Mouse (Mus musculus): Measurements from ENCODE around the gene Mmp9. TPM values are rescaled to one million over a fixed set of nuclear protein-coding genes. Genes with fewer than 3 reads are reported as not detected.

Gene Mmp9
- total RNA-seq, 2 experiments from 2014 or later = 0.48 to 0.63 TPM

DNA sequence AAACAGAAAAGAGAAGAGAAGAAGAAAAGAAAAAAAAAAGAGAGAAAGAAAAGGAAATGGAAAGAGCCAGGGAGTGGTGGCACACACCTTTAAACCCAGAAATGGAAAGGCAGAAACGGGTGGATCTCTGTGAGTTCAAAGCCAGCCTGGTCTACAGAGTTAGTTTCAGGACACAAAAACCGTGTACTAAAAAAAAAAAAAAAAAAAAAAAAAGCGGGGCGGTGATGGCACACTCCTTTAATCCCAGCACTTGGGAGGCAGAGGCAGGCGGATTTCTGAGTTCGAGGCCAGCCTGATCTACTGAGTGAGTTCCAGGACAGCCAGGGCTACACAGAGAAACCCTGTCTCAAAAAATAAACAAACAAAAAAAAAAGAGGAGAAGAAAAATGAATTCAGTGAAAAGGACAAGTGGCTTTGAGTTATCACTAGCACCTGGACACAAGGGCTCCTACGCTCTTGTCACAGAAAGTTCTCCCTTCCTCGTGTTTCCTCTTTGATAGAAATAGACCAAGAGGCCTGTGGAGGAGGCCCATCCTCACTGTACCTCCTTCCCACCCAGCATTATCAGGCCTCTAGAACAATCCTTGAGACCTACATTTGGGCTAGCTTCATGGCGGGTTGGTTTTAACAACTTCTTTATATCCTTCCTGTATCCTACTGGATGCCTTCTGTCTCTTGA lies 27.7 kb upstream of the Mmp9 start:
- no peak for DNase-seq

DNA sequence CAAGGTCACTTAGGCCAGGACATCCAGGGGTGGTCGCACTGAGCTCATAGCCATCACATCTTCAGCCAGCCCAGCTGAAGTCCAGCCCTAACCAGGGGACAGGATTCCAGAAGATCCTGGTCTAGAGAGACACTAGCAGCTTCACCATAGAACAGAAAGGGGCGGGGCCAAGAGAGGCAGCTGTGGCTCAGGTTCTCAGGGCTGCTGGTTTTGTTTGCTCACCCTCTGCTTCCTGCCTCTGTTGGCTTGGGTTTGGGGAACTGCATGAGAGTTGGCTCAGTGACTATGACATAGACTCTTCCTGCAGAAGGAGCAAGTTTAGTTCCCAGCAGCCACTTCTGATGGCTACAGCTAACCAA lies 27.2 kb upstream of the Mmp9 start:
- DNase-seq = no peak

DNA sequence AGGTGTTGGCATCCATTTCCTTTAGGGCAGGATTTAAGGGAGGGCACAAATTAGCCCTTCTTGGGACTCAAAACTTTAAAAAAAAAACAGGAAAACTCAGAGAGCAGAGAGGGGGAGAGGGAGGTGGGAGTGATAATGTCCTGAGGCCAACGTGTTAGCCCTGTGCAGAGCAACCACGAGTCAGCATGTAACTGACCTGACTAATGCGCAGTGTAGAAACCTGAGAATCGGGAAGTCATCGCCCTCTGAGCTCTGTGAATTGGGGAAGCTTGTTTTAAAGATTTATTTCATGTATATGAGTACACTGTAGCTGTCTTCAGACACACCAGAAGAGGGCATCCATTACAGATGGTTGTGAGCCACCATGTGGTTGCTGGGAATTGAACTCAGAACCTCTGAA lies 23.8 kb upstream of the Mmp9 start:
- no peak for DNase-seq

DNA sequence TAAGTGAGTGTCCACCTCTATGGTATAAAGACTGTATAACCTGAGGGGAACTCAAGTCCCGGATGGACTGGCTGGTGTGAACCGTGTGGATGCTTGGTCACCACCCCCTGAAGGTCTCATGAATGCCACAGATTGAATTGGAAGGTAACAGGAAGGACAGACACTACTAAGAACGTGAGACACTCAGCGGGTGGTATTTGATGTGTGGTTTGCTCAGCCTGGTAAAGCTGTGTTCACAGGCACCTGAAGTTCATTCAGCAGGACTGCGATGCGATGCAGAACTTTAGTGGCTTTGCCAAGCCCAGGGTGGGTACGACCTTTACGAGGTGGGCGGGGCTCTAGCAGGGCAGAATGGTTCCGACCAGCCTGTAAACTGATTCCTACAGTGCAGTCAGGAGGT lies 23.2 kb upstream of the Mmp9 start:
- no peak for DNase-seq

DNA sequence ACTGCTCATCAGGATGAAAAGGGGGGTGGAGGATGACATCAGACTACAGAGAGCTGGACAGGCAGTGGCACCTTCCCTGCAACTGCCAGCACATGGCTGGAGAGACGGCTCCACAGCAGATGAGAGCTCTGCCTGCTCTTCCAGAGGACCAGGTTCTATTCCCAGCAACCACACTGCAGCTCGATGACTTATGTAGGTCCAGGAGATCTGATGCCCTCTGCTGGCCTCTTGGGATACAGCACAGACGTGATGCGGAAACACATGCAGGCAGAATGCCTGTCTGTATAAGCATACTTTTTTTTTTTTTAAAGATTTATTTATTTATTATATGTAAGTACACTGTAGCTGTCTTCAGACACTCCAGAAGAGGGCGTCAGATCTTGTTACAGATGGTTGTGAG lies 22.3 kb upstream of the Mmp9 start:
- no peak for DNase-seq

DNA sequence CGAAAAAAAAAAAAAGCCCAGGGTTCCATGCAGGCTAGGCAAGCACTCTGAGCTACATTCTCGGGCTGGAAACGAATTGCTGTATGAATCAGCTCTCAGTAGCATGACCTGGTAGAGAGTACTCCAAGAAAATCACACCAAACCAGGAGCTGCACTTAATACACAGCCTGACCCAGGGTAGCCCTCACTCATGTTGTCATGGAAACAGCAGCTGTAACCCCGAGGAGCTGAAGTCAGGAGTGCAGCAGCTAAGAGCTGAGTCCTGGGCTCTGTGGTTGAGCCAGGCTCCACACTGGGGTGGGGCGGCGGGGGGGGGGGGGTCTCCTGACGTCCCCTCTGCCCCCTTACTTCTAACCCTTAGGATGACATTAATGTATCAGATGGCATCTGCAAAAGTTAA lies 18.6 kb upstream of the Mmp9 start:
- DNase-seq = no peak

DNA sequence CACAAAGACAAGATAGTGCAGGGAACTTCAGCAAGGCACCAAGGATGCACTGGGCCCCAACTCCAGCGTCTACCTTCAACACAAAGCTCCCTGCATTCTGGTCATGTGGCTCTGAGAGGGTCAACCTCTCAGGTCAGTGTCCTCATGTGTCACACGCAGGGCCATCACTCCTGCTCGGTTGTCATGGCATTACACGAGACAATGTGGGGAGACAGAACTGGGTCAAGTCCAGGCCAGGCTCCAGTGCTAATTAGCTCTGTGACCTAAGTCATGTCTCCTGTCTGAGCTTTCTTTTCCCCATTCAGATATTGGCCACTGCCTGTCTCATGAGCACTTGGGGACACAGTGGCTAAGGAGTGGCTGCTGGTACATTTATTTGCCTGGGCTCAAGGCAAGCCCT lies 17.3 kb upstream of the Mmp9 start:
- no peak for DNase-seq

DNA sequence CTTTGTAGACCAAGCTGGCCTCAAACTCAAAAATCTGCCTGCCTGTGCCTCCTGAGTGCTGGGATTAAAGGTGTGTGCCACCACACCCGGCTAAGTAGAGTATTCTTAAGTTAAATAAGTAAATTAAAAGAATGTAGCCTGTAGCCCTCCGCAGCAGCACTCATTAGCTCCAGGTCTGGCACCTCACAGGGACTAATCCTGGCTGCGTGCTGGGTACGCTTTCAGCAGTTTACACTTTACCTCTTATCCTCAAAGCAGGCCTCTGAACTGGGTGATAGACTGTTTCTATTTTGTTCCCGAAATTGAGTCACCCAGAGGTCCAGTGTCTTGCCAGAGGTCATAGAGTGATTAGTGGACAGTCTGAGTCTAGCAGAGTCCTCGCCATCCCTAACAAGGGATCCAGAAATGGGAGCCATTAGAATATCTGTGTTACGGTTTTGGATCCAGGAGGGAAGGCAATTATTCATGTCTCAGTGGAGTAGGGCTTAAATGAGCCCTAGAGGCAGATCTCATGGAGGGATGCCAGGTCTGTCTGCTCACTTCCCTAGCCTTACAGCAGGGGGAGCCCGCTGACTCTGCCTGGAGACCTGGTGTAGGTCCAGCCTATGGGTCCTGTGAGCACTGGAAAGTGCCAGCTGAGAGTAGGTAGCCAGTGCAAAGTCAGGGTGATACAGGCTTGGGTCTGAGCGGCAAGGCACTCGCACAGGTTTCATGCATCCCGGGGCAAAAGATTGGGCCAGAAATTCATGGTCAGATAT lies 16.3 kb upstream of the Mmp9 start:
- peak; percentile 94 for DNase-seq

DNA sequence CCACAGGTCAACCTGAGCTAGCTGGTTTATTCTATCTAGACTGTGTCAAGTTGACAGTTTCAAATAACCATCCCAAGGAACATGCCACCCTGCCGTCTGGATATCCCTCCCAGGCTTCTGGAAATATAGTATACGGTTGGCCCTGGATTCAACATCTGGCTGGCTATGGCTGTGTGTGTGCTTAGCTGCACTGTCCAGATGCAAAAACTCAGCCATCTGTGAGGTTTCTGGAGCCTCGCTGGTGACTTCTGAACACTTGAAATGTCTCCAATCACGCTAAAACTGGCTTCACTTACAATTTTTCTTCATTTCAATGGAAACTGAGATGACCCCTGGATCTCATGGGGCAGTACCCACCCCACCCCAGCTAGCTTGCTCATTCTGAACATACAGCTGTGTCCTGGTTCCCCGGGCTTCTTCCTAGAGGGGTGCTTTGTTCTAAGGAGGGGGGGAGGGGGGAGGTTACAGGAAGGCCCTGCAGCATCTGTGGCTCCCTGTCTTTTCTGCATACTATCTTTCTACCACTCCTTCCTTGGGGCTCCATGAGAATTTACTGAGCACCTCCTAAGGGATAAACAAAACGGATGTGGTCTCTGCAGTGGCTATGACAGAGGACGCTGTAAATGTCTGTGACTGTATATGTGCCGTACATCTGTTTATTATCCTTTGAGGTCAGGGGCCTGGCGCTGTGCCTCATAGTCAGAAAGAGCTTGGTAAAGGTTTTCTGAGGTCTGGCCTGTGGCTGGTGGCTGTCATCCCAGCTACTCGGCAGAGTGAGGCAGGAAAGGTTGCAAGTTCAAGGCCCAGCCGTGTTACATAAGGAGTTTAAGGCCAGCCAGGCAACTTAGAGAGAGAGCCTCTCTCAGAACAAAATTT lies 9.6 kb upstream of the Mmp9 start:
- DNase-seq = peak; percentile 38

DNA sequence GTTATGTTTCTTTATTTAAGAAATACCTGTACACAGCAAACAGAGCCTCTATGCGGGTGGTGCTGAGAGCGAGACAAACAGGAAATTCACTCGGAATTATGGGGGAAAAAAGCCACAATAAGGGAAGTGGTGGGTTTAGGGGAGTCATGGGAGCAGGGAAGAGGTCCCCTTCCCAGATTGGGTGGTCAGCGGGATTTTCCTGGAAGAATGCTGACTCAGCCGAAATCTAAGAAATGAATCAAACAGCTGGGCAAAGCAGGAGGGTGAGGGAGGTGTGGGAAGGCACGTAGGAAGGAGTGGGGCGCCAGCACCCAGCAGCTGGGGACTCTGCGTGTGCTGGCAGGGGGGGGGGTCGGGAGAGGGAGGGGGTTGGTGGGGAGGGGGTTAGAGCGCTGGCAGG lies 7.0 kb upstream of the Mmp9 start:
- DNase-seq = no peak

DNA sequence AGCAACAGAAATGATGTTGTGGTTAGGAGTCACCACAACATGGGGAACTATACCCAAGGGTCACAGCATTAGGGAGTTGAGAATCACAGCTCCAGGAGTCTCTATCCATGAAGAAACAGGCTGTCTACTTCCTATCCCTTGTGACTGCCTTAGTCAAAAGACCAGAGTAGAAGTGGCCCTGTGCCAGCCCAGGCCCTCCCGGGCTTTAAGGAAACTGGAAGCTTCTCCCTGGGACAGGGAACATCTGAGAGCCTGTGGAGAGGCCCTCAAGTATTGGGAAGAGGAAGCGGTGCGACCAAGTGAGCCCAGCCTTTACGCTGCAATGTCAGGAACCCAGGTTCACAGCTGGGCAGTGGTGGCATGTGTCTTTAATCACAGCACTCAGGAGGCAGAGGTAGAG lies 4.6 kb upstream of the Mmp9 start:
- DNase-seq = no peak

DNA sequence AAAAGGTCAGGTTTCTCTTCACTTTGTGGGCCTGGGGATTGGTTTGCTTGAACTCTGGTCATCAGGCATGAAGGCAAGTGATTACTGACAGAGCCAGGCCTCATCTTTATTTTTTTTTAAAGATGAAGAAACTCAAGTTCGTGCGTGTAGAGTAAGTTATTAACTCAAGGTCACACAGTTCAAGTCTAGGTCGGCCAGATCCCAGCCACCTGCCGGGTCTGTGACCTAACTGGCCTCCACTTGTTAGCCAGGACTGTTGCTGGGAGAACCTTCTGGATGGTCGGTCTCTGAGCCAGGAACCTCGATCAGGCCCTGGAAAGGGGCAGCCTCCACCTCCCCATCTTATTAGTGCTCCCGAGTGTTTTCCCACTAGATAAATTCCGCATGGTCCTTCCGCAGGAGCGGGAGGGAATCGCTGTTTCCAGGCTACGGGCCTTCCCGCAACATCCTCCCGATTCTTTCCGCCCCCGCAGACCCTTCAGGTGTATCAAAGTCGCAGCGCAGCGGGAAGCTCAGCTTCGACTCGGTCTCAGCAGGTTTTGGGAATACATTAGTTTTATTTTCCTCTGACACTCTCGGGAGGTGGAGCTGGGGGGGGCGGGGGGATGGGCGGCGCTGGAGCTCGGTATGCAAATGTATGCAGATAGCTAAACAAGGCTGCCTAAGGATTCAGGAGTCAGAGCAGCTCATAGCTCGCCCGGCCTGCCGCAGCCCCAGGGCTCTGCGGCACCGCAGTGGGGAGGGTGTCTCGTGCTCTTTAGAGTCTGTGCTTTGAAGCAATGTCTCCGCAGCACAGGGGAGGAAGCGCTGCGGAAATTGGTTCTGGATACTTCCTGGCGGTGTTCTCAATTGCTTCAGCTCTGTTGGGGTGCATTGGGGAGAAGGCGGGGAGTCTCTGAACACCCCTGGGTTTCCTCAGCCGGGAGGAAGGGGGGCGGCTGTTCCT lies 2.2 kb upstream of the Mmp9 start:
- DNase-seq = no peak

DNA sequence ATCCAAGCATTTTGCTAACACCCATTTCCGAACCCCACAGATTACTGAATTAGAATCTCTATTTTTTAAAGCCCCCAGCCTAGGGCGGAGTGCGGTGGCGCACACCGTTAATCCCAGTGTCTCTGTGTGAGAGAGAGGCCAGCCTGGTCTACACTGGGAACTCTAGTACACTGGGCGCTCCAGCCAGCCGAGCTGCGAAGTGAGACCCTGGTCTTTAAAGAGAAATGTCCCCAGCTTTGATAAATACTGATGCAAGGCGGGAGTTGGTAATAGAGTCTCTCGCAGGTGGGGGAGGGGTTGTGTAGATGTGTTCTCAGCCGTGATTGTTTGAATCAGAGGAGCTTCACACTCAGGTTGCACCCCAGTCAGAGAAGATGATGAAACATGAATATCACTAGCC lies 1.5 kb upstream of the Mmp9 start:
- no peak for DNase-seq

DNA sequence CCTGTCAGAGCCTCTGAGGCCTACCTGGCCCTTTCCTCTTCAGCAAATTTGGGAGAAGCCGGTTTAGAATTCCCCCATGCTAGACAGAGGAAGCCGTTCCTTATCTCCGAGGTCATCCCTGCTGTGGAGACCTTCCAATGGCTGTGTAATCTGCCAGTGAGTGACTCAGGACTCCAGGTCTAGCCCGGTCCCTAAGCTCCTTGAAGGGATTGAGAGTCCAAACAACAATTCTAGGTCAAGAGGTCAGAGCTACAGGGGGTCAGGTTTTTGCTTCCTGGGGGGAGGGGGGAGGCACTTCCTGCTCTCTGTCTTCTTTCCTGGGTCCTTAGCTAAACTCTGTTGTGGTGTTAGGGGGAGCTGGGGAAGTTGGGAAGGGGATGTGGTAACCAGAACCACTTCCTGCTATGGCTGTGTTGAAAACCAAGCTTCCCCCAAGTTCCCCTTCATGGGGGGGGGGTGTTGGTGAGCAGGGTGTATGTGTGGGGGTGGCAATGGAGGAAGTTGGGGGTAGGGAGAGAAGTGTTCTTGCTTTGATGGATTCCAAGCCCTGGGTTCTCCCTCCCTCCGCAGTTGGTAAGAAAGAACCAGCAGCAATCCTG lies 2.2 kb downstream of the Mmp9 start:
- no peak for DNase-seq

DNA sequence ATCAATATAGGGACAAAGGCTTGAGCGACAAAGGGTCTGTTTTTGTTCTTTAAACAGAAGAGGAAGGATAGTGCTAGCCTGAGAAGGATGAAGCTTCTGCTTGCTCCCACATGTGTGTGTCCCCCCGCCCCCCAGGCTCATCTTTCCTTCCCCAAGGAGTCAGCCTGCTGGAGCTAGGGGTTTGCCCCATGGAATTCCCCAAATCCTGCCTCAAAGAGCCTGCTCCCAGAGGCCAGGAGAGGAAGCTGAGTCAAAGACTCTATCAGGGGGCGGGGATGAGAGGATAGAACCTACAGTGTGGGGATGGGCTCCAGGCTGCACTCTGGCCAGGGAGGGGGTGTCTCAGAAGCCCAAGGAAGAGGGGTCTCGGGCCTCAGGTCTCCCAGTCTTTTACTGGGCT lies 6.9 kb downstream of the Mmp9 start:
- DNase-seq = no peak

DNA sequence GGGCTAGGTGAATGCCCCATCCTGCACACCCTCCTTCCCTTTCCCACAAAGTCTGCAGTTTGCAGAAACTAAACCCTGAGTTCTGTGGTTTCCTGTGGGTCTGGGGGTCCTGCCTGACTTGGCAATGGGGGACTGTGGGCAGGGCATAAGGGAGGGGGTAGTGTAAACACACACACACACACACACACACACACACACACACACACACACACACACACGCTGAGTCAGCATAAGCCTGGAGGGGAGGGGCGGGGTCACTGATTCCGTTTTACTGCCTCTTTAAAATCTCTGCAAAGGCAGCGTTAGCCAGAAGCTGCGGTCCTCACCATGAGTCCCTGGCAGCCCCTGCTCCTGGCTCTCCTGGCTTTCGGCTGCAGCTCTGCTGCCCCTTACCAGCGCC lies 7.3 kb downstream of the Mmp9 start:
- DNase-seq = no peak

DNA sequence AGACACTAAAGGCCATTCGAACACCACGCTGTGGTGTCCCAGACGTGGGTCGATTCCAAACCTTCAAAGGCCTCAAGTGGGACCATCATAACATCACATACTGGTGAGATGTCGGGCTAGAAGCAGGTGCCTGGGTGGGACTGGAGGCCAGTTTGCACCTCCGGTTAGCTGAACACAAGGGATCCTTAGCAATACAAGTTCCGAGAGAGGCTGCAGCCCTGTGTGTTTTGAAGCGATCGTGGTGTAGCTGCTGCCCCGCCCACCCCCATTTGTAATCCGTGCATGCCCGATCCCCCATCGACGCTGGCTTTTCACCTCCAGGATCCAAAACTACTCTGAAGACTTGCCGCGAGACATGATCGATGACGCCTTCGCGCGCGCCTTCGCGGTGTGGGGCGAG lies 8.4 kb downstream of the Mmp9 start:
- DNase-seq = no peak

DNA sequence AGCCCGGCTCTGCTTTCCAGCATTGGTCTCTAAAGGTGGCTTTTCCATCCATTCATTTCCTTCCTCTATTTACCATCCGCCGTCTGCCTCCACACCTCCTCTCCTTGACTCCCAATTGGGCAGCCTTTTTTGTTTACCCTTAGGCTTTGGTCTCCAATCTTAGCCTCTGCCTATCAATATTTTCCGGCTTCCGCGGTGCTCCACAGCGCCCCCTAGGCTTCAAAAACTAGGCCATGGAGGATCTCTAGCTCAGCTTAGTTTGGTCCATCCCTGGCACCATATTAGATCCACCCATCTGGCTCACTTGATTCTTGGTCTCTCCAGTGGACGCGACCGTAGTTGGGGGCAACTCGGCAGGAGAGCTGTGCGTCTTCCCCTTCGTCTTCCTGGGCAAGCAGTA lies 9.9 kb downstream of the Mmp9 start:
- DNase-seq = no peak

DNA sequence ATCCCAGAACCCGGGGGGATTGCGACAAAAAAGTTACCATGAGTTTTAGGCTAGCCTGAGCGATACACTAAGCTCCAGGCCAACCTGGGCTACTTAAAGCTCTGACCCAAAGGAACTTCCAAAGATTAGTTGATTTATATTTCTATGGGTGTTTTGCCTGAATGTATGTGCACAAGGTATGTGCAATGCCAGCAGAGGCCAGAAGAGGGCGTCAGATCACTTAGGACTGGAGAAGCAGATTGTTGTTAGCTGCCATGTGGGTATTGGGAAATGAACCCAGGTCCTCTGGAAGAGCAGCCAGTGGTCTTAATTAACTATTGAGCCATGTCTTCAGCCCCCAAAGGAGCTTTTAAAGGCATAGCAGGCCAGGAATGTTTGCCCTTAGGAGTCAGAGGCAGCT lies 11.2 kb downstream of the Mmp9 start:
- no peak for DNase-seq

DNA sequence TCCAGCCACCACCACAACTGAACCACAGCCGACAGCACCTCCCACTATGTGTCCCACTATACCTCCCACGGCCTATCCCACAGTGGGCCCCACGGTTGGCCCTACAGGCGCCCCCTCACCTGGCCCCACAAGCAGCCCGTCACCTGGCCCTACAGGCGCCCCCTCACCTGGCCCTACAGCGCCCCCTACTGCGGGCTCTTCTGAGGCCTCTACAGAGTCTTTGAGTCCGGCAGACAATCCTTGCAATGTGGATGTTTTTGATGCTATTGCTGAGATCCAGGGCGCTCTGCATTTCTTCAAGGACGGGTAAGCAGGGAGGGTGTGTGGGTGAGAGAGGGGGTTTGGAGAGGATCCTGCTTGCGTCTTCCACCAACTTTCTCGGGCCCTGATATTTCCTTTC lies 11.9 kb downstream of the Mmp9 start:
- DNase-seq = no peak

DNA sequence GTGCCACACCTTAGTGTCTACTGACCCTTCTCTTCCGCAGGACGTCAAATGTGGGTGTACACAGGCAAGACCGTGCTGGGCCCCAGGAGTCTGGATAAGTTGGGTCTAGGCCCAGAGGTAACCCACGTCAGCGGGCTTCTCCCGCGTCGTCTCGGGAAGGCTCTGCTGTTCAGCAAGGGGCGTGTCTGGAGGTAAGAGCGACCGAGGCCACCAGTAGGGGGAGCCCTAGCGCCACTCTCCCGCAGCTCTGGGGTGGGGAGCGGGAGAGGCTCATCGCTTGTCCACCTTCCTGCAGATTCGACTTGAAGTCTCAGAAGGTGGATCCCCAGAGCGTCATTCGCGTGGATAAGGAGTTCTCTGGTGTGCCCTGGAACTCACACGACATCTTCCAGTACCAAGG lies 12.6 kb downstream of the Mmp9 start:
- peak; percentile 88 for DNase-seq

DNA sequence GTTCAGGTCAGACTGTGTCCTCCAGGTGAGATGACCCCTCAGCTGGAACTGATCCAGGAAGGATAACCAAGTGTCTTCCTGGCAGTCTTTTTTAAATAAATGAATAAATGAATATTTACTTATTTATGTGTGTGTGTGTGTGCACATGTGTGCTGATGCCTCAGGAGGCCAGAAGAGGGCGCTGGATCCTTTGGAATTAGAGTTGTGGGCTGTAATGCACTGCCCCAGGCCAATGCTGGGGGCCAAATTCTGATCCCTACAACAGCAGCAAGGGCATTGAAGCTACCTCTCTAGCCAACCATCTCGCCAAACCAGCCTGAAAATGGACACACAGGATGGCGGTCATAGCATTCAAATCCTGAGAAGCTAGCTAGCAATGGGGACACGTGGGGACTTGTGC lies 15.1 kb downstream of the Mmp9 start:
- DNase-seq = no peak
